Mouse (Mus musculus): ENCODE measurements around the gene Rbm47. TPM values are rescaled to one million over a fixed set of nuclear protein-coding genes. Genes with fewer than 3 reads are reported as not detected.

Gene Rbm47
- polyA plus RNA-seq, 1 experiment from 2014 or later, result 1.8 TPM

Small RNAs within 50 kb of the gene (microRNA-seq; reads per million reads assigned to microRNA genes)
- gene Gm25952, result not detected

Other genes with a start within 250 kb of the Rbm47 start
- not detected in 2 replicates for gene Chrna9, start 238.2 kb downstream of the Rbm47 start, polyA plus RNA-seq (2014; fragmentation: Nextera tagmentation; extraction: Ambion mirVana)
- gene 9130230L23Rik, start 168.8 kb downstream of the Rbm47 start, polyA plus RNA-seq (2014; fragmentation: Nextera tagmentation; extraction: Ambion mirVana), result 0.14 TPM in 1 of 2 replicates, not detected in the other
- gene Nsun7, start 86.8 kb upstream of the Rbm47 start, polyA plus RNA-seq (2014; fragmentation: Nextera tagmentation; extraction: Ambion mirVana), result 0.11 and 0.24 TPM in 2 replicates

Data from heart, embryonic 14.5 days (tissue).